Comparison of ENCODE assay signal across 21 mouse cellular contexts in genomic region chr4:54877361-54877760, GRCm38 (mm10).
DNase-seq lines count a peak whose midpoint lies in the region; TF ChIP-seq lines count a peak whose summit lies in the region.
"Had no signal": no experiment of that assay in that cellular context is flagged by ENCODE, and none has a peak within 500 bp of the region (broad histone marks: within the 10 kb centered on the region; RNA-seq: fewer than 3 reads in every experiment).

No protein-coding gene starts in this region.

- H3K27ac ChIP-seq in kidney, adult 2 months (ENCODE audit: insufficient read depth, low read depth, low read length): peak overlapping the region; percentile 56
- H3K27ac ChIP-seq: hindbrain, embryonic 10.5 days; hindbrain, postnatal 0 days; kidney, embryonic 15.5 days; limb, embryonic 13.5 days; liver, embryonic 13.5 days; macrophage; midbrain, embryonic 10.5 days; neural tube, embryonic 15.5 days had no signal

- no peaks in the 10 kb centered on the region; the same call in 1 of the 2 replicates for H3K27me3 ChIP-seq in kidney, adult 2 months (replicated peaks; ENCODE audit: control insufficient read depth, insufficient read depth, low read length)
- H3K27me3 ChIP-seq: kidney, embryonic 15.5 days; limb, embryonic 13.5 days; liver, embryonic 13.5 days; neural tube, embryonic 15.5 days had no signal

- WGBS in kidney, adult 2 months: 50% methylated on average over 2 of the region's 2 CpGs

- H3K36me3 ChIP-seq in kidney, adult 2 months (ENCODE audit: control insufficient read depth, insufficient read depth, low read length): no peaks in the 10 kb centered on the region
- H3K36me3 ChIP-seq: hindbrain, embryonic 10.5 days; kidney, embryonic 15.5 days; limb, embryonic 13.5 days; liver, embryonic 13.5 days; midbrain, embryonic 10.5 days; neural tube, embryonic 15.5 days had no signal

- TF ChIP-seq CTCF in kidney, adult 2 months (conservative IDR thresholded peaks at IDR 0.05; ENCODE audit: insufficient read depth, insufficient read length, low read depth, low read length): no peak

- H3K4me1 ChIP-seq in kidney, adult 2 months (ENCODE audit: control insufficient read depth, insufficient read depth, low read length): no peaks in the 10 kb centered on the region
- H3K4me1 ChIP-seq: hindbrain, embryonic 10.5 days; limb, embryonic 13.5 days; liver, embryonic 13.5 days; midbrain, embryonic 10.5 days; neural tube, embryonic 15.5 days had no signal

- no peak overlapping the region for H3K4me3 ChIP-seq in kidney, adult 2 months (ENCODE audit: insufficient read depth, low read depth, low read length)
- H3K4me3 ChIP-seq: hindbrain, embryonic 10.5 days; kidney, embryonic 15.5 days; limb, embryonic 13.5 days; liver, embryonic 13.5 days; midbrain, embryonic 10.5 days; neural tube, embryonic 15.5 days had no signal

- DNase-seq in kidney, adult 2 months: no peak
- no peak for DNase-seq in kidney, postnatal 36 days
- DNase-seq in 3T3-L1 (ENCODE audit: low read depth, low spot score): peak; percentile 85
- DNase-seq in Muller cell, postnatal 12 days (ENCODE audit: inconsistent ontology term): peak; percentile 89
- DNase-seq in mesoderm, embryonic 11.5 days (ENCODE audit: low read depth, low spot score): peak; percentile 43
- no peak for DNase-seq in frontal cortex, postnatal 36 days (ENCODE audit: low spot score in 2 of 2)
- DNase-seq in retina, embryonic 14.5 days (ENCODE audit: low spot score): no peak
- DNase-seq: adrenal gland, postnatal 10 days; cerebellum, adult 8-10 months; forebrain, postnatal 0 days; liver, embryonic 13.5 days; lung, adult 2 months; thymus, adult 18-20 months; thymus, postnatal 4 days had no signal

- no peak for TF ChIP-seq POLR2A in kidney, adult 2 months (IDR thresholded peaks at IDR 0.05; ENCODE audit: low read depth, low read length)

Comparison
In these comparisons a context has a peak if more than half of its experiments do, and no peak if none do; other contexts are left out.
1. DNase-seq: peak in 3T3-L1 (single experiment), Muller cell, postnatal 12 days (single experiment) and mesoderm, embryonic 11.5 days (single experiment); none in kidney, adult 2 months (single experiment), kidney, postnatal 36 days (0 of 2), frontal cortex, postnatal 36 days (0 of 2) and retina, embryonic 14.5 days (single experiment).